Mouse (Mus musculus) spleen, adult 2 months (tissue): Measurements from ENCODE around the gene Elmo1.

Experiments
- CTCF ChIP-seq: fragments of 200-500 bp; IDR thresholded peaks from 2 replicates; pipeline ENCODE4 v1.5.1; 2011; ENCODE audit warnings: mild to moderate bottlenecking, inconsistent platforms; ENCODE audit not compliant: insufficient read depth, insufficient read length, insufficient replicate concordance; ENCODE audit errors: extremely low read depth
- POLR2A ChIP-seq: fragments of 200-500 bp; IDR thresholded peaks from 2 replicates; pipeline ENCODE4 v1.6.1; 2011; ENCODE audit warnings: low read depth, low read length, inconsistent platforms

DNA sequence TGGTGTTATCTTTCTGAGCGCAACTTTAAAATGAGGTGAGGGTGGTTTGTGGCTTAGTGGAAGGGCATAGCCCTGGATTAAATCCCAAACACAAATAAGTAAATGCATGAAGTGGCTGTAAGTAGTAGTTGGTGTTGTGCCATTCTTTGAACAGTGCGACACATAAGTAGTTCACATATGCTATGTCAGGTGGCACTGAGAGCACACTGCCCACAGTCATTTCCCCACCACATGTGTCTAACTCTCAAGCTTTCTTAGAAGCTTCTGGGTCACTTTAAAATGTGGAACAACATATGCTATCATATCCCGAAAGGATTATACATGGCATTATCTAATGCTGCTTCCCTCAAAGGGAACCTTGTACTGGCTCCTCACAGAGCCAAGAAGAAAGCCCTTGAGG lies 424.3 kb downstream of the Elmo1 start:
- TF ChIP-seq CTCF, result no peak
- no peak for TF ChIP-seq POLR2A
